Mouse (Mus musculus): Measurements from ENCODE around the gene Smyd2.

The Smyd2 gene

DNA sequence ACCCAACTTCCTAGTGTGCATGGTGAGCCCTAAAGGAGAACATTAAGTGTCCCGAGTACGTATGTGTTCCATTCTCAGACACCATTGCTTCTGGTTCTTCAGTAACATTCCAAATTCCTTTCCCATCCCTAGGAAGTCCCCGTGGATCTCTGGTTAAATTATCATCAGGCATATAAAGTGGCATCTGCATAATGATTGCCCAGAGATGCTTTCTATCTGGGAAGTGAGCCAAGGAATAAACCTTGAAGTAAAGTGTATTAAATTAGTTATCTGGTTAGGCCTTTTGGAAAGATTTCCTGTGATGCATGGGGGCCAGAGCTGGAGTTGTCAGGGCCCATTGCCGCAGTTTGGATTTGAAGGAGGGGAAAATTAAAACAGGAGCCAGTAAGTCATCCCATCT, 50.1 kb downstream of the Smyd2 start:
- DNase-seq (ENCODE audit: low read depth, low spot score) = no peak

DNA sequence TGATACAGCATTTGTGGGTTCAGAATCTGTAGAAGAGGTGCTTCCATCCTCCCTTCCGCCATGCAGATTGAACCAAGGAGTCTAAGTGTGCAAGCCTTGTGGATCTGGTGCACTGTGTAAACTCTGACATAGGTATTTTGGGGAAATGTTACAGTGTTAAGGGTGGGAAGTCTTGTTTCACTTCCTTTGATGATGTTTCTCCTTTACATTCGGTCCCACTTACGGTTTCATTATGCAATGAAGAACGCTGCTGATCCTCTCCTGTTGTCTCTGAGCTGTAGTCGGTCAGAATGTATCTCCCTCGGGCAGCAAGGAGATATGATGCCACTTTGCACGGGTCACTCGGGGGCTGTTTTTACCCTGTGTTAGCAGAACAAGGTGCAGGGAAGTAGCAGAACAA, 50.5 kb downstream of the Smyd2 start:
- no peak for DNase-seq (ENCODE audit: low read depth, low spot score)

GRCm38 (mm10) chr1:189870539-189870938, 51.6 kb downstream of the Smyd2 start:
- no peak for DNase-seq (ENCODE audit: low read depth, low spot score)

DNA sequence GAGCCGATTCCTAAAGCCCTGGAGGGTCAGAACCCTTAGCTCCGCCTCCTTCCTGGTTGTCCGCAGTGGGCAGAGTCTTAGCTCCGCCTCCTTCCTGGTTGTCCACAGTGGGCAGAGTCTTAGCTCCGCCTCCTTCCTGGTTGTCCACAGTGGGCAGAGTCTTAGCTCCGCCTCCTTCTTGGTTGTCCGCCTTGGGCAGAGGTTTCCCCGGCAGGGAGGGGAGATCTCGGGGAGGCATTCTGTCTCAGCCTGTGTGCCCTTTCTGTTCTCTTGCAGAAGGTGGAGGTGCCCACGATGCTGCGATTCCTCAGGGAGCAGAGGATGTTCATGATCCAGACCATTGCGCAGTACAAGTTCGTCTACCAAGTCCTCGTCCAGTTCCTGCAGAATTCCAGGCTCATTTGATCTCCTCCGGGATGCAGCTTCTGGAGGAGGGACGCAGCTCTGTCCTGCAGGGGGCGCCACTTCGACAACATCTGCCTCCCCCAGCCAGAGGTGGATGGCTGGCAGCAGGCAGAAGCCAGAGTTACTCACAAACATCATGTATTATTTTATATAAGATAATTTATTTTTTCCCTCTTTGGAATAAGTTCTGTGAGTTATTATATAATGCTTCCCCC, 52.4 kb downstream of the Smyd2 start:
- DNase-seq (ENCODE audit: low read depth, low spot score) = no peak

- DNase-seq (ENCODE audit: low read depth, low spot score) = no peak
Observed at GRCm38 (mm10) chr1:189868036-189868435, 54.1 kb downstream of the Smyd2 start.

DNA sequence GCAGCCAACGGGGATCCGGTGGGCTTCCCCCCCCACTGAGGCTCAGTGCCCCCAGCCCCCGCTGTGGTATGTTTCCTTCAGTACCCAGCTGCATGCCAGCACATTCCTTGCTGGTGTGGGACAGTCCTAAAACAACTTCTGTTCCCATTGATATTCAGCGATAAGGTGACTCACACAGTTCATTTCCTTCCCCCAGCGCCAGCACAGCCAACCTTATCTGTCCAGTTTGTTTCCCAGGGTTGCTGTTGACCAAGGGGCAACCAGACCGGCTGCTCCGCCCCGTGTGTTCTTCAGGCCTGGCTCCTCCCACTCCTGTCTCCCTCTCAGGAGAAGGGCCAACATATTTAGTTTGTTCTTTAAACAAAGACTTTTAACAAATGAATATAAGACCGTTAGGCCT, 54.7 kb downstream of the Smyd2 start:
- DNase-seq (ENCODE audit: low read depth, low spot score) = no peak

- no peak for DNase-seq (ENCODE audit: low read depth, low spot score)
Observed at GRCm38 (mm10) chr1:189867034-189867433, 55.1 kb downstream of the Smyd2 start.

DNA sequence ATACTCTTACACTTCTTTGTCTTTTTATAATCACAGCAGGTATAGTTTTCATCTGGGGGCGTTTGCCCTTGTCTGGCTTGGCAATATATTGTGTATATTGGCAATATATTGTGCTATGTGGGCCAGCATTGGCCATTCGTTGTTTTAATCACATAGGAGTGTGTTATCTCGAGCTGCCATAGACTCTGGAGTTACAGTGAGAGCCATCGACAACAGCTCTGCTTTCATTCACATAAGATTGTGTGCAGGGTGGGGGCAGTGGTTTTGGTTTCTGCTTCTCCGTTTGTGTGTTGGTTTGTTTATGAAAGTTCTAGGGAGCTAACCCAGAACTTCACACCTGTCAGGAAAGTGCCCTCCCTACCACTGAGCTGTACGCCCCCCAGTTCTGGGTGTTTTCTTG, 55.5 kb downstream of the Smyd2 start:
- DNase-seq (ENCODE audit: low read depth, low spot score) = no peak

- peak; percentile 61 for DNase-seq (ENCODE audit: low read depth, low spot score)
Observed at GRCm38 (mm10) chr1:189864846-189865560, 57.2 kb downstream of the Smyd2 start.

DNA sequence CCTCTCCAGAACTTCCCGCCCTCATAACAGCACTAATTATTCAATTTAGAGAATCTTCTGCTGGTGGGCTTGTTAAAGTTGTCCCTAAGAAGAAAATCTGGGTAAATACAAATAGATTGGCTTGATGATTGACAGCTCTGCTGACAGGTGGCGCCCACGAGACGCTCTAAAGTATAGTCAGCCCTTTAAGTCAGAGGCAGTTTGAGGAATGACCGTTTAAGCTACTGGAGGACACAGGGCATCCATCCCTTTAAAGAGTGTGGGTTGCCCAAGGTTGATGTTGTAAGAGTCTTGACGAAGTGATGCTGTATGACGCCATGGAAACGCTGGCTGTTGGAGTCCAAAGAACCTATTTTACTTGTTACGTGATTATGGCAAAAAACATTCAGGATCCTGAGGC, 57.9 kb downstream of the Smyd2 start:
- DNase-seq (ENCODE audit: low read depth, low spot score) = no peak

- DNase-seq (ENCODE audit: low read depth, low spot score) = no peak
Observed at GRCm38 (mm10) chr1:189863727-189864126, 58.4 kb downstream of the Smyd2 start.

GRCm38 (mm10) chr1:189860942-189861315, 61.2 kb downstream of the Smyd2 start:
- no peak for DNase-seq (ENCODE audit: low read depth, low spot score)

DNA sequence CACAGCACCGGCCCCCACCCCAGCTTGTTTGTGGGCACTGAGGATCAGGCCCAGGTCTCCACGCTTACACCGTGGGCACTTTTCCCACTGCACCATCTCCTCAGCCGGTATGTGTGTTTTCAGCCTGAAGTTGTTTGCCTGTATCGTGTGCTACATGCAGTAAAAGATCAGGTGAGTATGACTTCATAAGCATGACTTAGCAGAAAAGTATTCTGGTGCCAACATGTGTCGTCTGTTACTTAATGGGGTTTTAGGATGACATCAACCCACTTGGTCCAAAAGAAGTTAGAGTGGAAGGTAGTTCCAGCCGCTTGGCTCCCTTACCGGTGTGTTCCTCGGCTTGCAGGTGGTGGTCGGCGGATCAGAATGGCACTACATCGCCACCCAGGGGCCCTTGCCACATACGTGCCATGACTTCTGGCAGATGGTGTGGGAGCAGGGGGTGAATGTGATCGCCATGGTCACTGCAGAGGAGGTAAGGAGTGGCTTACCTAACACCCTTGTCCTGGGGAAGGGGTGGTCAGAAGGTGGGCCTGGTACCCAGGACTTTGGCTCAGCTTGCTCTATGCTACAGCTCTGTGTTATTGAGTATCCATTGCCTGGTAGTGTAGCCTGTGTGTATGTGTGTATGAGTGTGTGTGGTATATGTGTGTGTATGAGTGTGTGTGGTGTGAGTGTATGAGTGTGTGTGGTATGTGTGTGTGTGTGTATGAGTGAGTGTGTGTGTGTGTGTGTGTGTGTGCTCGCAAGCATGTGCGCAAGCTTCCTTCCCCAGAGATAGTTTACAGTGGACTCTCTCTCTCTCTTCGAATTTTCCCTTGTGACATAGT, 61.8 kb downstream of the Smyd2 start:
- DNase-seq (ENCODE audit: low read depth, low spot score) = no peak

DNA sequence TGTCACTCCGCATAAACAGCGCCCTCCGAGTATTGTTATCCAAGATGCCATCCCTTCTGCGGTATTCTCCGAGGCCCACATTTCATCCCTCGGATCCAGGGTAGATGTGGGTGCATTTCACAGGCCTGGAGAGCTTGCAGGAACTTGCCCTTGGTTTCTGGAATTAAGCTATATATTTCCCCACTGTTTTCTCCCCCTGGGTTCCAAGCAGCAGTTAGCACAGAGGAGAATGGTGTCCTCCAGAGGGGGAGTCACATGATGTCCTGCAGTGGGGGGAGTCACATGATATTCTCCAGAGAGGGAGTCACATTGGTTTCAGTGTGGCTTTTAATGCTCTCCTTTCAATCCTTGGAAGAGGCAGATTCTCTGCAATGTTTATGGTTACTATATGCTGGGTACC, 63.8 kb downstream of the Smyd2 start:
- no peak for DNase-seq (ENCODE audit: low read depth, low spot score)

DNA sequence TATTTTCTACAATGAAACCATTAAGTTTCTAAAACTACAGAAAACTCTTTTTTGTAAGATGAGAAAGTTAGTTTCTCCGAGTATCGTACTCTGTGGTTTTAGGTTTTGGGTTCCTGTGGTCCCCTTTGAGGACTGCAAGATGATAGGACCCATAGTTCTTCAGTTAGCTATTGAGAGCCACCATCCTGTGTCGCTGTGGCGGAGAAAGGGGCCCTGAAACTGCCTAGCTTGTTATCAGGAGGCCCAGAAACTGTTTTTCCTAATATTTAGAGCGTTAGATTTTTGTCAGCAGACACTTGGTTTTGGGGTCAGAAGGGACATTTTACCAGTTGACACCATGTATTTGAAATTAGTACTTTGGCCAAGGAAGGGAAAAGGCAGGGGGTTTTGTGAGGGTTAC, 66.4 kb downstream of the Smyd2 start:
- no peak for DNase-seq (ENCODE audit: low read depth, low spot score)

GRCm38 (mm10) chr1:189854646-189855045, 67.5 kb downstream of the Smyd2 start:
- DNase-seq (ENCODE audit: low read depth, low spot score) = no peak

GRCm38 (mm10) chr1:189852456-189852855, 69.7 kb downstream of the Smyd2 start:
- DNase-seq (ENCODE audit: low read depth, low spot score) = no peak

DNA sequence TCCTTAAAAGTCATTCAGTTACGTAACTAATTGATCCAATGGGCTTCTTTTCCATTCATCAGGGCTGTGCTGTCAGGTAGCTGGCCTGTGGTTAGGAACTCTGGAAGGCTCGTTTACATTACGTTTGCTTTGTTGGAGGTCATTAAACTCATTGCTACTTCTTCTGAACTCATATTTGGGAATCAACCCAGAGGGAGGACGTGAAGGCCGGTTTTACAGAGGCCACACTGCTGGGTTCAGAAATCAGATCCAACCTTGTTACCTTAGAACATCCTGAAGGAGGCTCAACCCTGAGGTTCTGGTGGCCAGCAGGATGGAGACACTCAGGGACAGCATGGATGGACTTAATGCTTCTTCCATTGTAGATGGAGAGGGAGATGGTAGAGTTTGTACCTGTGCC, 70.1 kb downstream of the Smyd2 start:
- DNase-seq (ENCODE audit: low read depth, low spot score) = no peak

DNA sequence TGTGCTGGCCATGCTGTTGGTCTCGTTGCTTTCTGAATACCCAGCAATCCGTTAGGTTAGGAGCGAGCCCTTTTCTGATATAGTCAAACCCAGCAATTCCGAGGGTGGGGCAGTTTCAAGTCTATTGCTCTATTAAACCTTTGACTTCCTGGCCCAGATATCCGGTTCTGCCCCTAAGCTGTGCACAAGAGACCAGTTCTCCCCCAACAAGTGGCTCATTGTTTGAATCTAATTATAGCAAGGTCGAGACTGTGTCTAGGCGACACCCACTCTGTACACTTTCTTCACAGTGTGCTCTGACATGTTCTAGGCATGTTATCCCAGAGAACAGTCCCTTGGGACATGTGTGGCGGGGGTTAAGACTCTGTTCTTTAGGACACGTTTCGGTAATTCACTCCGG, 72.6 kb downstream of the Smyd2 start:
- DNase-seq (ENCODE audit: low read depth, low spot score) = no peak

DNA sequence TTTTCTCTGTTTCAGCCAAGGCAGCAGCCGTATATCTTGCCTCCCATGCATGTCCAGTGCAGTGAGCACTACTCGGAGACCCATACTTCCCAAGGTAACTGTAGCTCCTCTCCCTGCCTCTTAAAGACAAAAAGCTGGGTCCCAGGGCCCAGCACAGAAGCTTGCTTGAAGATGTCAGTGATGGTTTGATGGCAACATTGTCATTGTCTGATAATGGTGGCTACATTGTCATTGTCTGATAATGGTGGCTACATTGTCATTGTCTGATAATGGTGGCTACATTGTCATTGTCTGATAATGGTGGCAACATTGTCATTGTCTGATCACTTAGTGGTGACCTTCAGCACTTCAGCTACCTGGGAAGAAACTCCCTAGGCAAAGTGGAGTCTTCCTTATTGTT, 75.8 kb downstream of the Smyd2 start:
- no peak for DNase-seq (ENCODE audit: low read depth, low spot score)

GRCm38 (mm10) chr1:189834166-189834565, 88.0 kb downstream of the Smyd2 start:
- DNase-seq (ENCODE audit: low read depth, low spot score) = no peak

DNA sequence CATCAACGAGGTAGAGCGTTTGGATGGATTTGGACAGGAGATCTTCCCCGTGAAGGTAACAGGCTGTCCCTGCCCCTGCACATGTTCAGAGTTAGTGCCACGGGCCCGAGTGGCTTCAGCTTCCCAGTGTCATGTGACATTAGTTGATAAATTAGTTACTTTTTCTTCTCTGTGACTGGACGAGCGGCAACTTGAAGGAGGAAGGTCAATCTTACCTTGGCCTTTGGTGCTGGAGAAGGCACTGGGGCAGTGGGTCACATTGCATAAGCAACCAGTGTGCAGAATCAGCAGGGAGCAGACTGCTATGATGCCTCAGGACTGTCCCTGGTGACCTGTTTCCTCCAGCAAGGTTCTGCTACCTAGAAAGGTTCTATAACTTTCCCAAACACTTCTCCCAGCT, 88.8 kb downstream of the Smyd2 start:
- no peak for DNase-seq (ENCODE audit: low read depth, low spot score)

DNA sequence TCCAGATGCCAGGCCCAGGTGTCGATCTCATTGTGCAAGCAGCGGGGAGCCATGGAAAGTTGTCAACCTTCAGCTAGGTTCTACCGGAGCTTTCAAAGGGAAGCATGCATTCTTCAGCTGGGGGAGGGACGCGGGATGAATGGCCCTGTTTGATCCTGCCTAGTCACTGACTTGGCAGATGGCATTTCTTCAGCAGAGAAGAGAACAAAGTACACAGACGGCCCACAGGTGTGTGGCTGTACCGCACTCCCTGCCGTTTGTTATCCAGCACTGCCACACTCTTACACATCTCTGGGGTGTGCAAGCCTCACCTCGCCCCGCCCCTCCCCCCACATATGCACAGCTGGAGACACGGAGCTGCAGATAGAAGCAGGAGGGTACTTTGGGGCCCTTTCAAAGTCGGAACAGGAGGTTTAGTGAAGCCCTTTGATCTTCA, 91.3 kb downstream of the Smyd2 start:
- DNase-seq (ENCODE audit: low read depth, low spot score) = peak; percentile 22

Measured in brain, adult 2 months (tissue).